Mouse (Mus musculus) erythroblast, embryonic 14.5 days (primary cell): ENCODE results near the gene Ric1.

ENCODE experiments used
- GATA1 ChIP-seq: IDR thresholded peaks from 2 replicates; pipeline ENCODE4 v1.6.1; 2012; ENCODE audit warnings: low read length, inconsistent platforms, mixed read lengths
- TAL1 ChIP-seq: IDR thresholded peaks from 3 replicates; pipeline ENCODE4 v1.6.1; 2012; ENCODE audit warnings: low read length, inconsistent platforms, mixed read lengths

- TF ChIP-seq TAL1: no peak
- no peak for TF ChIP-seq GATA1
These were observed 4.8 kb downstream of the Ric1 start for GRCm38 (mm10) chr19:29526837-29527236.
